Mouse (Mus musculus) frontal cortex, adult 2 months (tissue): ENCODE results near the gene Cd209g. TPM values are rescaled to one million over a fixed set of nuclear protein-coding genes. Genes with fewer than 3 reads are reported as not detected.
"Not testable (repeated sequence)": the region's sequence is repeated elsewhere in the genome, so short reads cannot be mapped to it uniquely, and the experiment has no call there.

Source experiments
- DNase-seq, 2 experiments: peaks; one replicate each; pipeline ENCODE4 v3.0.0; 2022; ENCODE audit warnings: low spot score in 1 of 2; ENCODE audit errors: extremely low spot score in 1 of 2
- polyA plus RNA-seq: library from polyadenylated mRNA; depleted of rRNA; stranded (reverse); fragments of >200 nt; gene quantifications from 2 replicates; pipeline ENCODE4 v1.2.3, GENCODE M21; 2012; rRNA removed

Gene Cd209g
- polyA plus RNA-seq, result 0.38 and 0.58 TPM in 2 replicates

DNA sequence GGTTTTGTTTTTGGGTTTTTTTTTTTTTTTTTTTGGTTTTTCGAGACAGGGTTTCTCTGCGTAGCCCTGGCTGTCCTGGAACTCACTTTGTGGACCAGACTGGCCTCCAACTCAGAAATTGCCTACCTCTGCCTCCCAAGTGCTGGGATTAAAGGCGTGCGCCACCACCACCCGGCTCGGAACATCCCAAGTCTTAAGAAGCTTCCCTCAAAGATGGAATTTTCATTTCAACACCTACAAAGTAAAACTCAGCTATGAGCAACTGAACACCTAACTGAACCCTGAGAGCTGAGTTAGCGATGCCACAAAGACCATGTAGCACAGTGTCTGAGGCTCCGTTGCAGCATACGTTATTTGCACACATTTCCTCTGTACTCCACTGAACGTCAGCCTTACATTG, at the start of gene Cd209g:
TSS of gene Cd209g (plus strand) at position 301 of the 400 bp plus-strand sequence.
- no peak for DNase-seq

DNA sequence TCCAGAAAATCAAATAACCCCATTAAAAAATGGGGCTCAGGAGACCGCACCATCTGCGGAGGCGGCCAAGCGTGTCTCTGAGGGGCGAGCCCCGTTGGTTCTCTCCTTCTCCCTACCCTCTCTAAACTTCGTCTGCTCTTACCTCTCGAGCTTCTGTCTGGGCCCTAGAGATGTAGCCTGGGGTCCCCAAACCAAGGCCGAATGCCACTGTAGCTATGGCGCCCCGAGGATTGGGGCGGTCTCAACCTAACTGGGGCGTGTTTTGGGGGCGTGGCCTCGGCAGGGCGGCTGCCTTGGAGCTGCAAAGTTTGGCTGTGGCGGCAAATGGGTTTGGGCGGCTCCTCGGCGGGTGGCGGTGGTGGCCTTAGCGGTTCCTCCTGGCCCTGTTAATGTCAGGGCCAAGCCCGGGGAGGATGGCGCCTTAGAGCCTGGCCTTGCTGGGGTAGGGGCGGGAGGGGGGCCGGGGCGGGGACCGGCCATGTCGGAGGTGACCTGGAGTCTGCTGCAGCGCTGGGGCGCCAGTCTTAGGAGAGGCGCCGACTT, 46.6 kb upstream of the Cd209g start:
- not testable (repeated sequence) for DNase-seq

DNA sequence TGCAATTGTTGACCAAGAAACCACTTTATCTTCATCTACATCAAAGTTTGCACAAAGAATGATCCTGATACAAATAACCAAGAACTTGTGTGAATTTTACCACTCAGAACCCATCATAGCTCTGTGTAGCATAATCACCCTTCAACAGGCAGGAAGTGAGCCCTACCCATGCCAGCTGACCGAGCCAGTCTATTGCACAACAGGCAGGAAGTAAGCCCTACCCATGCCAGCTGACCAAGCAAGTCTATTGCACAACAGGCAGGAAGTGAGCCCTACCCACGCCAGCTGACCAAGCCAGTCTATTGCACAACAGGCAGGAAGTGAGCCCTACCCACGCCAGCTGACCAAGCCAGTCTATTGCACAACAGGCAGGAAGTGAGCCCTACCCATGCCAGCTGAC, 45.4 kb upstream of the Cd209g start:
- DNase-seq, result not testable (repeated sequence)

DNA sequence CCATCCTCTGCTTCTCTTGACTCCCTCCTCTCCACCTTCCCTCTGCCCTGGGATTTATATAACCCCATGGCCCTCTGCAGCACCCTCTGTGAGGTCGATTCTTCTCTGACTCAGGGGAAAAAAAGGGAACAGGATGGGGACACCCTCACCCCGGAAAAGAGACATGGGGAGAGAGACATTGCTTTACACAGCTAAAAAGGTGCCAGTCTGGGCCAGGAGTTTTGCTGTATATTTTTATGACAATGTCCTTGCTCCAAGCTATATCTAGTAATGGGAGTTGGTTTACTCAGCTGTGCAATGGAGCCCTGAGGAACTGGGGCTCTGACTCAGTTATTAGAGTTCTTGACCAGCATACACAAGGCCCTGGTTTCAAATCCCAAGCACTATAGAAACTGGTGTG, 28.2 kb upstream of the Cd209g start, which contains the start of gene Cd209f:
TSS of gene Cd209f (minus strand) at position 101 of the 400 bp plus-strand sequence.
- not testable (repeated sequence) for DNase-seq

DNA sequence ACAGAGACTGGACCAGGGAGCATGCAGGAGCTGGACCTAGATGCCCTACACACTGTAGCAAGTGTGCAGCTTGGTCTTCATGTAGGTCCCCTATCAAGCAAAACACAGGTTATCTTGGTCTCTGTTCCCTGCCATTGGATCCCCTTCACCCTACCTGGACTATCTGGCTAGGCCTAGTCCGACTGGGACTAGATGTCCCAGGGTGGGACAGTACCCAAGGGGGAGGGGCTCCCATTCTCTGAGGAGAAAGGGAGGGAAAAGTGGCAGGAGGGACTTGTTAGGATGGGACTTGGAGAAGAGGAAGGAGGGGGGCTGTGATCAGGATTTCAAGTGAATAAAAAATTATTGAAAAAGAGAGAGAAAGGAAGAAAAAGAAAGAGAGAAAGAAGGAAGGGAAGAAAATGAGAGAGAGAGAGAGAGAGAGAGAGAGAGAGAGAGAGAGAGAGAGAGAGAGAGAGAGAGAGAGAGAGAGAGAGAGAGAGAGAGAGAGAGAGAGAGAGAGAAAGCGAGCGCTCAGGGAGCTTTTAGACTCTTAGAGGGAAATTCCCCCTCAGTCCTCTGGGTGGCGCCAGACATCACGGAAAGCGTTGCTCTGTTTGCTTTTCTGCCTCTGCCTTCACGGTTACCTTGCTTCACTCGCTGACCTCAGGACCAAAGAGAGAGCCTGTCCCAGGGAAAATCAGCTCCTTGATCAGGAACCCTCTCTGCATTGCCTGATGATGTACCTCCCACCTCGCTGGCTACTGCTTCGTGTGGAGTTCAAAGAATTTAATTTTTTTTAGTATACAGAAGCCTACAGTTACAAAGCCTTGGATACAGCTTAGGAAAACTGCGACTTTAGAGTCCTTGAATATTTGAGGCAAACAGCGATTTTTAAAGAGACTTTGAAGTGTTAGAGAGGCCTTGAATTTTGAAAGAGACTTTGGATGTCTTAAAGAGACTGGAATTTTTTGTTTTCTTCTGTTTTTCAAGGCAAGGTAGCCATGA, 6.1 kb downstream of the Cd209g start:
- DNase-seq, result peak; percentile 41 to 86

DNA sequence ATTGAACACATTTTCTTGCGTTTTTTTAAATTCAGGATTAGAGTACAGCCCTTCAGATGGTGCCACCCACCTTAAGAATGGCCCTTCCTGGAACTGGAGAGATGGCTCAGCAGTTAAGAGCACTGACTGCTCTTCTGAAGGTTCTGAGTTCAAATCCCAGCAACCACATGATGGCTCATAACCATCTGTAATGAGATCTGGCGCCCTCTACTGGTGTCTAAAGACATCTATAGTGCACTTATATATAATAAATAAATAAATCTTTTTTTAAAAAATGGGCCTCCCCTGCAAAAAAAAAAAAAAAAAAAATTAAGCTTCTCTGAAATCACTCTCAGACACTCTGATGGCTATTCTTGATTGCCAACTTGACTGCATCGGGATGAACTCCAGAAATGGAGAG, 7.8 kb downstream of the Cd209g start:
- no peak for DNase-seq

DNA sequence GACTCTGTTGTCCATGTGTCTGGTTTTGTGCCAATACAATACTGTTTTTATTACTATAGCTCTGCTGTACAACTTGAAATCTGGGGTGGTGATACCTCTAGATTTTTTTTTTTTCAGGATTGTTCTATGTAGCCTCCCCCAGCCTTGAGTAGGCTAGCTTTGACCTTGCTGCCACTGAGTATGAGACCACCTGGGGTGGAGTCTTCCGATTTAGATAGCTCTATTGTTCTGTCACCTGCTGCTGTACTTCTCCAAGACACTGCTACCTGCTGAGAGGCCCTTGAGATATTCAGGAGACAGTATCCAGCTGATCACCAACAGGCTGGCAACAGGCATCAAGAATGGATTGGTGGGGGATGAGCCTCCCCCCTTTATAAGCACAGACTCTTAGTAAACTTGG, 13.4 kb downstream of the Cd209g start:
- no peak for DNase-seq

DNA sequence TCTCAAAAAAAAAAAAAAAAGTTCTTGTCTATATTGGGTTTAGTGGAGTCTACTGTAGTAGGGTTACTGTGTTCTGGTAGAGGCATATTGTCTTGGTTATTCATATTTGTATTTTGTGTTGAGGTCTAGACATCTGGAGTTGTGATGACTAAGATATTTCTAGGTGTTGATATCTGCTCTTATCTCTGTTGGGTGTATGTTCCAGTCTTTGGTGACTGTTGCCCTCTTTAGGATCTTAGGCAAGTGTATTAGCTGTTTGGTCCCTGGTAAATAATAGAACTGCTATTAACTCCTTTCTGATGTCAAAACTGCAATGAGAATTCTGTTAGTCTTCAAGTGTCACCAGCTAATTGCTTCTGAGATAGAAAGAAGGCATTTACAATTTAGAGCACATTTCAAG, 21.0 kb downstream of the Cd209g start:
- no peak for DNase-seq

DNA sequence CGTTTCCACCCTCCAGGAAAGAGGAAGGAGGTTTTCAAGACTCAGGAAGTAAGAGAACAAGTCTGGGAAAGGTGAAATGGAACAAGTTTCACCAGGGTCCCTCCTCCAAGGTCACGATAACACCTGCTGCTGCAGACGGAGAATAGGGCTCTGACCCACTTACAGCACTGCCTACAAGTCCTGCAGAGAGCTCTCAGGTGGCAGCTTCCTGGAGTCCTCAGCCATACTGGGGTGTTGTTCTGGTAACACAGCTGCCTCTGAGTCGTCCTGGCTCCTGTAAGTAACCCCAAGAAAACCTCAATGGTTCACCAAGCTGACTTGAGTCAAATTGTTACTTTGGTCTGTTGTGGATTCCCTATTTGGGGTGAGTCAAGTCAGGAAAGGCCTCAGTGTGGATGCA, 28.9 kb downstream of the Cd209g start:
- DNase-seq, result no peak

DNA sequence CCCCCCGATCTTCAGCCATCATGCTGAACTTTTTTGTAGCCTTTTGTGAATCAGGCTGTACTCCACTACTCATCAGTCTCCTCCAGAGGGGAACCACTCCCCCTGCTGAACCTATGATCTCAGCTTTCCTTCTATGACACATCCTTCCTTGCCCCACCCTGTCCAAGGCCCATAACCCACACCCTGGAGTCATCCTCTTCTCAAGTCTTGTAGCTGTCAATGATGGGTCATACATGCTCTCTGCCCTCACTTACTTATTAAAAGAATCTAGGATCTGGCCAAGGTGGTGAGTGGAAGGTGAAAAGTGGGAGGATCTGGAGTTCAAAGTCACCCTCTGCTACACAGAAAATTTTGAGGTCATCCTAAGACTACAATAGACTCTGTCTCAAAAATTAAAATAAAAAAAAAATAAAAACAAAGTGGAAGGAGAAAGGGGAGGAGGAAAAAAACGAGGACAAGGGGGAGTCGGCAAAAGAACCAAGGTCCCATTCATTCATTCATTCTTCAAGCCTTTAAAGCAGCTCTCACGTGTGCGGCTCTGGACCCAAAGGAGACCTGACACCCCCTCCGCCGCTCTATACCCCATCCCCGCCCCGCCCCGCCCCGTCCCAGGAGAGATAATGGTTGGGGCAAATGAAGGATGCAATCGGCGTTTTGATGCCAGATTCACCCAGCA, 31.4 kb downstream of the Cd209g start:
- no peak for DNase-seq

DNA sequence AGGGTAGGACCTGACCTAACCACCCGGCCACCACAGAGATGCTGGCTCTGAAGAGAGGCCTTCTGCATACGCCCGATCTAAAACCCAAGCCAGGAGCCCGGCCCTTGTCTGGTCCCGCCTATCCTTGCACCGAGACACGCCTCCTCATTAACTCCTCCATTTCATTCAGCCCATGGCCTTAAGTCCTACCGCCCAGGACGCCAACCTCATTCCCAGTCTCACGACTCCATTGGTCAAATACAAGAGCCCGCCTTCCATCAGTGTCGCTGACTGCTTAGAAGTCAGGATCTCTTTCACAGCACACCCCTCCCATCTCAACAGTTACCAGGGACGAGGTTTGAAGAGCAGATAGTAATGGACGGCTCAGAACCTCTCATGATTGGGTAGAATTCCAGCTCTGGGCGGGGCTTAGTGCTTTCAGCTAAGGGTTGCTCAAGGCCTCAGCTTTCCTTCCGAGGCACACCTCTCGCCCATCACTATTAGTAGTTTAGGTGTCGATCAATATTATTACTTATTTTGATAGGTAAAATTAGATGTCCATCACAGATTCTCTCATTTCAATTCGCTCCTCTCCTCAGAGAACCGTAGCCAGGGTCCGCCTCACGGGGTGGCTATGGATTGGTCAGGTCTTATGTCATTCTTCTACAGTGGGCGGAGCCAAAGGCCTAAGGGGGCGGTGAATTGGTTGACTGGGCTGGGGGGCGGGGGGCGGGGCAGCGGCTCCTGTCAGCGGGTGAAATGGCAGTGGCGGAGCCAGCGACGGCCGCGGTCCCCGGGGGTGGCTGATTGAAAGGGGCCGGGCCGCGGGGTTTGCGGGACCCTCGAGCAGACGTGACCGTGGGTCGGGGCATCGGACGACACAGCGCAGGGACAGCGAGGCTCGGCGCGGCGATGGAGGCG, 32.2 kb downstream of the Cd209g start, which contains the start of gene Evi5l:
TSS of gene Evi5l (plus strand) at position 716 of the 900 bp plus-strand sequence.
- peak; percentile 100 for DNase-seq

DNA sequence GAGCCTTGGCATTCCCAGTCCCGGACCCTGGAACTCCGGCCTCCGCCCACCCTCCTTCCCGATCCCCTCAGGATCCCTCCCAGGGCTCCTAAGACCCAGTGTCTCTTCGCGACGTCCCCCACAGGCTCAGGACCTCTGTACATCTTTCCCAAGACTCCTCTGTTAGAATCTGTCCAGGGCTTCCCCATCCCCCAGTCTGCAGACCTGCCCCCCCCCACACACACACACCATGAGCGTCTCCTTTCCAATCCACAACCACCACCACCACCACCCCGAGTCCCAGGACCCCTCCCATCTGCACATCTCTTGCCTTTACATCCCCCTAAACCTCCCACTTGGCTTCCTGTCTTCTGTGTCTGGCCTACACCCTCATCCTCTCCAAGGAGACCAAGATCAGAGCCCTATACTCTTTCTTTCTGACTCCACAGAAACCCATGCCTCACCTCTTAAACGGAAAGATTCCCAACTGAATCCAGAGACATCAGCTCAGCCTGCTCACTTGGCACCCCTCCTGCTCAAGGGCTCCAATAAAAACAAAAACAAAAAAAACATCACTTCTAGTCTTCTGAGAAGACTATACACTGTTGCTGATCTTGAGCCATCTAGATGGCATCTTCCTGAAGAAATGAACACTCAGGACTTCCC, 33.1 kb downstream of the Cd209g start:
- DNase-seq, result no peak

DNA sequence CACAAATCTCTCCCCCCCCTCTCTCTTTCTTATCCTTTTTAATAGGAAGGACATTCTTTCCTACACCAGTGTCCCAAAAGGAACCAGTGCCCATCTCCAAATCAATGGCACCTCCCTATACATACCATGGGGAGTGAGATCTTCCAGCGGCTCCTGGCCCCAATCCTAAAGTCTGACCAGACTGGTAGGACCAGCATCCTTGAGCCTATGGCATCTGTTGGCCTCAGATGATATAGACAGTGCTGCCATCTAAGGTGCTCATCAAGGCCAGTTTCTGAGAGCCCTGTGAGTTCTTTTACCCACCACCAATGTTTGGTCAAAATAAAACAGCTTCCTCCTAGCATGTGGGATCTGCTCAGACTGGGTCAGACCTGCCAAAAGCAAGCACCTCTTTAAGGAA, 34.0 kb downstream of the Cd209g start:
- no peak for DNase-seq

DNA sequence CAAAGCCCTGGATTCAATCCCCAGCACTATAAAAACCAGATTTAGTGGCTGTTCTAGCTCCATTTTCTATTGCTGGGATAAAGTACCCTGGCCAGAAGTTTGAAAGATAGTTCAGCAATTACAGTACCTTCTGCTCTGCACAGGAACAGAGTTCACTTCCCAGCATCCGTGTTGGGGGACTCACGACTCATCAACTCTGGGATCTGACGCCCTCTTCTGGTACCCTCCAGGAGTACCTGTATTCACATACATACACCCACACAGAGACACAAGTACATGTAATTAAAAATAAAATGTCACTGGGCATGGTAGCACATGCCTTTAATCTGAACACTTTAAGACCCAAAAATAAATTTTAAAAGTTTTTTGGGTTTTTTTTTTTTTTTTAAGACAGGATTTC, 38.6 kb downstream of the Cd209g start:
- no peak for DNase-seq

DNA sequence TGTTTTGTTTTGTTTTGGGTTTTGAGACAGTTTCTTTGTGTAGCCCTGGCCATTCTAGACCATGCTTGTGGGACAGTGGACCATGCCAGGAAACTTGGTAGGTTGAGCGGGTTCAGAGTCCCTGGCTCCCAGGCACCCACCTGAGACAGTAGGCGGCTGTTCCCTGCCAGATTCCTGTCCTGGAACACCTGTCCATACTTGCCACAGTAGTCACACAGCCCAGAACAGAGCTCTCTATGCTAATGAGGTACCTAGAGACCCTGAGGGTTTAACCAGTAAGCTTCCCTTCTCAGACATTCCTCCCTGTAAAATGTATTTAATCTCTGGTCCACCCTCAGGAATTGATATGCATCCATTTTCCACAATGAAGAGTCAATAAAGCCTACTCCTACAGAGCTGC, 40.1 kb downstream of the Cd209g start:
- DNase-seq, result no peak

DNA sequence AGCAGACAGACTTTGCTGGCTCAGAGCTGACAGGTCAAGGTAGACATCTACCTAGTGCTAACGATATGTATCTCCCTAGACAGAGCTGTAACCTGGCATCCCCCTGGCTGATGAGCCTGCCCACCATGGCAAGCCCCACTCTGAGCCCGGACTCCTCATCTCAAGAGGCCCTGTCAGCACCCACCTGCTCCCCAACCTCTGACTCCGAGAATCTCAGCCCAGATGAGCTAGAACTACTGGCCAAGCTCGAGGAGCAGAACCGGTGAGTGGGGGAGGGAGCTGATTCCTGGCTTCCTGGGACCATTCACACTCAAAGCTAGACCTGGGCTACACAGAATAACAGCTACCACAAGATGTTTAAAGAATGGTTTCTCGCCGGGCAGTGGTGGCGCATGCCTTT, 49.5 kb downstream of the Cd209g start:
- no peak for DNase-seq

DNA sequence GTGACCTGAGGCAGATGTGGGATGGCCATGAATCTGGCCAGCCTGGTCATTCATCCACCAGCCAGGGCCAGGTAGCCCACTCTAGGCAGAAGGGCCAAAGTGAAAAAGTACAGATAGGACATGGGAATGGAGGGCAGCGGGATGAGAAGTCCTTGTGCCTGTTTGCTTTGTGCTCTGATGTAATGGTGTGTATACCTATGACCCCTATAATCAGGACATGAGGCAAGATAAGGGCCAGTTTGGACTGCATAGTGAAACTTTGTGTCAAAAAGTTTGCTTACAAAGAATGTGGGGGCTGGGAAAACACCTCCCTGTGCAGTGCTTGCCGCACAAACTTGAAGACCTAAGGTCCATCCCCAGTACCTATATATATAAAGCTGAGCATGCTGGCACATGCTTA, 52.3 kb downstream of the Cd209g start:
- no peak for DNase-seq
